Comparison of ENCODE assay signal across 10 mouse cellular contexts in the genomic region with DNA sequence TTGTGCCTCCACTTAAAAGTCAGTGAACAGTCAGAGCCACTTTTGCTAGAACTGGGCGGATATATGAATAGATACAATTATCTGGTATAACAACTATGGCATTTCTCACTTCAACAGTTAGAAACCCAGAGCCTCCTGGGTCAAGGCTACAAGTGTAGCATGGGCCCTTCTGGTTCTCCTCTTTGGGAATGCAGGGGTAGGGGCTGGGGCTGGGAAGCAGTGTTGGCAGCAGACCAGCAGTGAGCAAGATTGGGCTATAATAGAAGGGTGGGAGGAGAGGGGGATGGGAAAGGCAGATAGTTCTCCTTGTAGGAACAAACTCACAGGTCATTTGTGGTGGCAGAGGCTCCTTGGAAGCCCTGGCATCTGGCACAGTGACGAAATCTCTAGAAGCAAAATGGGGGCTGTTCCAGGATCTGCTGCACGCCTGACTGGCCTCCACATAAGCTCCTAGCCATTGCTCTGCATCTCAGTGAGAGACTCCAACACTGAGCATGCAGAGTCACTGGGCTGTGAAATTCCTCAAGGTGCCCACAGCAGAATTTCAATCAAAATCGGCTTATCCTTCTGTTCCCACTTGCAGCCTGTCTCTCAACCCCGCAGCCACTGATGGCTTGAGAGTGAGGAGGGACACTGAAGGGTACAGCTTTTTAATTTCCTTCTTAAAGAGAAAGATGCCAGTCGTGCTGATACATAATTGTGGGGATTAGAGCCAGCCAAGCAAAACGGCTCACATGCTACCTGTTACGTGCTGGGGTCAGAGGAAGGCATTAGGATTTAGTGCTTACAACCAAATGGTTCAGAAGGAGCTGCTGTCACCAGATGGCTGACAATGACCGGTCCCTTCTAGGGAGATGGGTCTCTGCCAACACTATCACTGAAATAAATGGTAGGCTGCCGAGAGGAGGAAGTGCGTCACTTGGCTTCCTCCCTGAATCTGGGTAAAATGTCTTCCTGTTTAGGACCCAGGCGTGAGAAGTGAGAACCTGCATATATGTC.
DNase-seq lines count a peak whose midpoint lies in the region; ATAC-seq and TF ChIP-seq lines count a peak whose summit lies in the region.
"Had no signal": no experiment of that assay in that cellular context is flagged by ENCODE, and none has a peak within 500 bp of the region (broad histone marks: within the 10 kb centered on the region; RNA-seq: fewer than 3 reads in every experiment).

No protein-coding gene starts in this region.

- H3K4me3 ChIP-seq in forebrain, embryonic 10.5 days = no peak overlapping the region
- no peak overlapping the region for H3K4me3 ChIP-seq in forebrain, postnatal 0 days (ENCODE audit: low read depth, low read length)
- H3K4me3 ChIP-seq in hindbrain, embryonic 12.5 days = no peak overlapping the region
- no peak overlapping the region for H3K4me3 ChIP-seq in midbrain, embryonic 12.5 days

- no peaks in the 10 kb centered on the region for H3K36me3 ChIP-seq in forebrain, embryonic 10.5 days (replicated peaks)
- H3K36me3 ChIP-seq in forebrain, postnatal 0 days (ENCODE audit: insufficient read depth) = no peaks in the 10 kb centered on the region
- H3K36me3 ChIP-seq in hindbrain, embryonic 12.5 days = no peaks in the 10 kb centered on the region
- H3K36me3 ChIP-seq in midbrain, embryonic 12.5 days = no peaks in the 10 kb centered on the region

- no peaks in the 10 kb centered on the region for H3K27me3 ChIP-seq in forebrain, embryonic 10.5 days (ENCODE audit: poor library complexity, severe bottlenecking)
- H3K27me3 ChIP-seq in forebrain, postnatal 0 days (ENCODE audit: insufficient read depth, low read length) = no peaks in the 10 kb centered on the region
- H3K27me3 ChIP-seq in hindbrain, embryonic 12.5 days = no peaks in the 10 kb centered on the region
- H3K27me3 ChIP-seq in midbrain, embryonic 12.5 days = no peaks in the 10 kb centered on the region

- no peak for ATAC-seq in forebrain, postnatal 0 days
- peak; percentile 82 for ATAC-seq in cerebellum, adult (ENCODE audit: insufficient number of reproducible peaks, low FRiP score, low TSS enrichment)
- ATAC-seq in hindbrain, embryonic 12.5 days (ENCODE audit: low FRiP score) = no peak; the same call in 1 of the 2 replicates
- peak; percentile 27; the same call in 1 of the 2 replicates for ATAC-seq in midbrain, embryonic 12.5 days (ENCODE audit: low FRiP score, low read depth)
- ATAC-seq: activated CD4-positive, CD25-positive, alpha-beta regulatory T cell, adult 4 months had no signal

- peak; percentile 45 for DNase-seq in forebrain, embryonic 10.5 days (ENCODE audit: extremely low spot score, low spot score)
- DNase-seq in forebrain, postnatal 0 days = no peak
- no peak for DNase-seq in urinary bladder, adult 18-20 months (ENCODE audit: low spot score in 2 of 2)
- no peak for DNase-seq in liver
- no peak for DNase-seq in thymus, postnatal 10 days (ENCODE audit: low spot score in 2 of 2)

- no peak overlapping the region for H3K4me2 ChIP-seq in forebrain, postnatal 0 days (ENCODE audit: low read depth)
- no peak overlapping the region for H3K4me2 ChIP-seq in hindbrain, embryonic 12.5 days (replicated peaks)
- no peak overlapping the region for H3K4me2 ChIP-seq in midbrain, embryonic 12.5 days (replicated peaks)

- H3K4me1 ChIP-seq in forebrain, embryonic 10.5 days = peaks cover 35% of the 10 kb centered on the region
- H3K4me1 ChIP-seq in forebrain, postnatal 0 days (ENCODE audit: insufficient read depth) = peaks cover 7% of the 10 kb centered on the region; the same call in 1 of the 2 replicates
- peaks cover 12% of the 10 kb centered on the region for H3K4me1 ChIP-seq in hindbrain, embryonic 12.5 days
- peaks cover 26% of the 10 kb centered on the region for H3K4me1 ChIP-seq in midbrain, embryonic 12.5 days

- peak overlapping the region; percentile 77 for H3K27ac ChIP-seq in forebrain, embryonic 10.5 days
- H3K27ac ChIP-seq in forebrain, postnatal 0 days (ENCODE audit: low read depth, low read length) = no peak overlapping the region
- H3K27ac ChIP-seq in hindbrain, embryonic 12.5 days = 0 out of 2 replicates have a peak overlapping the region, but pooled peaks have one; percentile 30
- H3K27ac ChIP-seq in midbrain, embryonic 12.5 days (replicated peaks) = peak overlapping the region; percentile 52; the same call in 1 of the 2 replicates
- H3K27ac ChIP-seq: stomach, postnatal 0 days had no signal

- 42% methylated on average over 12 of the region's 12 CpGs for WGBS in forebrain, embryonic 10.5 days
- WGBS in forebrain, postnatal 0 days = 24% methylated on average over 12 of the region's 12 CpGs
- WGBS in hindbrain, embryonic 12.5 days = 58% methylated on average over 12 of the region's 12 CpGs
- WGBS in midbrain, embryonic 12.5 days = 32% methylated on average over 12 of the region's 12 CpGs

- H3K9ac ChIP-seq in forebrain, postnatal 0 days = no peak overlapping the region
- no peak overlapping the region for H3K9ac ChIP-seq in hindbrain, embryonic 12.5 days
- no peak overlapping the region for H3K9ac ChIP-seq in midbrain, embryonic 12.5 days (replicated peaks)

- TF ChIP-seq CTCF in forebrain, postnatal 0 days (IDR thresholded peaks at IDR 0.05; ENCODE audit: low read depth) = no peak

- H3K9me3 ChIP-seq in forebrain, embryonic 10.5 days = no peaks in the 10 kb centered on the region
- no peaks in the 10 kb centered on the region for H3K9me3 ChIP-seq in forebrain, postnatal 0 days (ENCODE audit: low read length)
- H3K9me3 ChIP-seq in hindbrain, embryonic 12.5 days (replicated peaks) = no peaks in the 10 kb centered on the region
- no peaks in the 10 kb centered on the region for H3K9me3 ChIP-seq in midbrain, embryonic 12.5 days

Comparison
In these comparisons a context has a peak if more than half of its experiments do, and no peak if none do; other contexts are left out.
1. ATAC-seq: peak in cerebellum, adult (single experiment) and midbrain, embryonic 12.5 days (single experiment); none in forebrain, postnatal 0 days (single experiment) and hindbrain, embryonic 12.5 days (single experiment).